Mouse (Mus musculus) forebrain, embryonic 15.5 days (tissue): Measurements from ENCODE around the gene Terb1. TPM values are rescaled to one million over a fixed set of nuclear protein-coding genes. Genes with fewer than 3 reads are reported as not detected.
A peak's percentile ranks its signal among the peaks of the same experiment; 100 is the strongest.

Source experiments
- ATAC-seq: fragments of 200-750 bp; cut with Nextera tagmentation; replicated peaks from 2 replicates; pipeline ENCODE4 v1.8.0; 2017; ENCODE audit warnings: mild to moderate bottlenecking, moderate TSS enrichment, moderate library complexity
- H3K27ac ChIP-seq: fragments of 300-500 bp; sonication (generic); replicated peaks from 2 replicates; pipeline ENCODE4 v1.5.1; 2015; ENCODE audit warnings: mild to moderate bottlenecking, inconsistent platforms
- H3K27me3 ChIP-seq: fragments of 300-500 bp; sonication (generic); 2 replicates; pipeline ENCODE4 v1.6.1; 2015; ENCODE audit warnings: inconsistent platforms
- H3K36me3 ChIP-seq: fragments of 300-500 bp; sonication (generic); 2 replicates; pipeline ENCODE4 v1.6.1; 2015; ENCODE audit warnings: mild to moderate bottlenecking, inconsistent platforms
- H3K4me1 ChIP-seq: fragments of 300-500 bp; sonication (generic); 2 replicates; pipeline ENCODE4 v1.6.1; 2015; ENCODE audit warnings: inconsistent platforms
- H3K4me2 ChIP-seq: fragments of 300-500 bp; sonication (generic); replicated peaks from 2 replicates; pipeline ENCODE4 v1.6.1; 2015; ENCODE audit warnings: mild to moderate bottlenecking, inconsistent platforms
- H3K4me3 ChIP-seq: fragments of 300-500 bp; sonication (generic); 2 replicates; pipeline ENCODE4 v1.5.1; 2015; ENCODE audit warnings: mild to moderate bottlenecking, inconsistent platforms
- H3K9ac ChIP-seq: fragments of 300-500 bp; sonication (generic); replicated peaks from 2 replicates; pipeline ENCODE4 v1.6.1; 2015; ENCODE audit warnings: mild to moderate bottlenecking, inconsistent platforms
- H3K9me3 ChIP-seq: fragments of 300-500 bp; sonication (generic); 2 replicates; pipeline ENCODE4 v1.6.1; 2016; ENCODE audit warnings: inconsistent platforms
- WGBS: fragments of 180-500 bp; shearing (Covaris S2); methylation state at CpG from one replicate; pipeline ENCODE4 v1.1.7; 2015; ENCODE audit warnings: mixed read lengths; 5-methylcytosine and 5-hydroxymethylcytosine counted together
- polyA plus RNA-seq: library from polyadenylated mRNA; unstranded; fragments of >200 nt; fragmentation: Nextera tagmentation; extraction: Ambion mirVana; gene quantifications from 2 replicates; pipeline ENCODE4 v1.2.1, GENCODE M21; 2015

The Terb1 gene
- polyA plus RNA-seq, 1 experiment from 2014 or later = 0.19 TPM

- peaks cover 78% of the 10 kb centered on the region for H3K36me3 ChIP-seq
- no peak for ATAC-seq
- WGBS = 97% methylated on average over 5 of the region's 5 CpGs
These were observed 76.4 kb downstream of the Terb1 start for GRCm38 (mm10) chr8:104433191-104433842.

GRCm38 (mm10) chr8:104432656-104433055, 77.1 kb downstream of the Terb1 start:
- H3K9me3 ChIP-seq = no peaks in the 10 kb centered on the region

More at GRCm38 (mm10) chr8:104433191-104433842, 76.4 kb downstream of the Terb1 start:
- Histone ChIP-seq H3K27me3 (no peaks in the 10 kb centered on the region), H3K9ac (no peak overlapping the region), H3K4me3 (no peak overlapping the region), H3K9me3 (no peaks in the 10 kb centered on the region), H3K27ac (no peak overlapping the region), H3K4me2 (no peak overlapping the region), H3K4me1 (peaks cover 27% of the 10 kb centered on the region)

GRCm38 (mm10) chr8:104430230-104430629, 79.5 kb downstream of the Terb1 start:
- H3K27ac ChIP-seq = no peak overlapping the region
- H3K4me1 ChIP-seq = peaks cover 9% of the 10 kb centered on the region
- 89% methylated on average over 7 of the region's 7 CpGs for WGBS
- H3K4me3 ChIP-seq = no peak overlapping the region
- H3K9ac ChIP-seq = no peak overlapping the region
- peaks cover 91% of the 10 kb centered on the region for H3K36me3 ChIP-seq
- H3K4me2 ChIP-seq = no peak overlapping the region
- ATAC-seq = no peak
- H3K27me3 ChIP-seq = no peaks in the 10 kb centered on the region
- H3K9me3 ChIP-seq = no peaks in the 10 kb centered on the region

More at GRCm38 (mm10) chr8:104432656-104433055, 77.1 kb downstream of the Terb1 start:
- Histone ChIP-seq H3K9ac (no peak overlapping the region), H3K4me2 (no peak overlapping the region), H3K4me1 (peaks cover 27% of the 10 kb centered on the region), H3K4me3 (no peak overlapping the region), H3K36me3 (peaks cover 81% of the 10 kb centered on the region), H3K27ac (no peak overlapping the region), H3K27me3 (no peaks in the 10 kb centered on the region)
- WGBS = 96% methylated on average over 6 of the region's 6 CpGs
- no peak for ATAC-seq

- no peak overlapping the region for H3K4me3 ChIP-seq
- no peaks in the 10 kb centered on the region for H3K4me1 ChIP-seq
- H3K36me3 ChIP-seq = peaks cover 94% of the 10 kb centered on the region
- H3K9me3 ChIP-seq = no peaks in the 10 kb centered on the region
- H3K27me3 ChIP-seq = no peaks in the 10 kb centered on the region
- WGBS = 91% methylated on average over 13 of the region's 13 CpGs
- H3K9ac ChIP-seq = no peak overlapping the region
- H3K4me2 ChIP-seq = no peak overlapping the region
- H3K27ac ChIP-seq = no peak overlapping the region
- ATAC-seq = no peak
These were observed 82.0 kb downstream of the Terb1 start for GRCm38 (mm10) chr8:104427703-104428102.

GRCm38 (mm10) chr8:104422313-104422712, 87.4 kb downstream of the Terb1 start:
- 90% methylated on average over 6 of the region's 6 CpGs for whole genome bisulfite sequencing
- Histone ChIP-seq H3K4me3 (no peak overlapping the region), H3K9ac (no peak overlapping the region), H3K27ac (no peak overlapping the region), H3K27me3 (no peaks in the 10 kb centered on the region), H3K4me2 (no peak overlapping the region), H3K4me1 (no peaks in the 10 kb centered on the region), H3K9me3 (no peaks in the 10 kb centered on the region), H3K36me3 (peaks cover 92% of the 10 kb centered on the region)
- no peak for ATAC-seq

GRCm38 (mm10) chr8:104416022-104416421, 93.7 kb downstream of the Terb1 start:
- 86% methylated on average over 6 of the region's 6 CpGs for WGBS
- Histone ChIP-seq H3K27ac (no peak overlapping the region), H3K9ac (no peak overlapping the region), H3K27me3 (no peaks in the 10 kb centered on the region), H3K36me3 (peaks cover 41% of the 10 kb centered on the region), H3K9me3 (no peaks in the 10 kb centered on the region), H3K4me1 (no peaks in the 10 kb centered on the region), H3K4me2 (no peak overlapping the region), H3K4me3 (no peak overlapping the region)
- no peak for ATAC-seq

- Histone ChIP-seq H3K4me2 (no peak overlapping the region), H3K36me3 (peaks cover 23% of the 10 kb centered on the region), H3K27ac (no peak overlapping the region), H3K4me3 (no peak overlapping the region), H3K9ac (no peak overlapping the region), H3K27me3 (no peaks in the 10 kb centered on the region), H3K9me3 (no peaks in the 10 kb centered on the region), H3K4me1 (no peaks in the 10 kb centered on the region)
- 62% methylated on average over 3 of the region's 3 CpGs for WGBS
- ATAC-seq = no peak; the same call in 1 of the 2 replicates
These were observed 95.5 kb downstream of the Terb1 start for GRCm38 (mm10) chr8:104414204-104414603.

- no peak overlapping the region for H3K9ac ChIP-seq
- peak; percentile 27; the same call in 1 of the 2 replicates for ATAC-seq
- peaks cover 18% of the 10 kb centered on the region for H3K36me3 ChIP-seq
- no peaks in the 10 kb centered on the region for H3K4me1 ChIP-seq
- H3K27ac ChIP-seq = no peak overlapping the region
- H3K27me3 ChIP-seq = no peaks in the 10 kb centered on the region
- H3K4me2 ChIP-seq = no peak overlapping the region
- H3K9me3 ChIP-seq = no peaks in the 10 kb centered on the region
- H3K4me3 ChIP-seq = no peak overlapping the region
- WGBS = 83% methylated on average over 4 of the region's 4 CpGs
These were observed 95.9 kb downstream of the Terb1 start for GRCm38 (mm10) chr8:104413770-104414169.

GRCm38 (mm10) chr8:104412805-104413532, 96.7 kb downstream of the Terb1 start:
- H3K4me3 ChIP-seq = no peak overlapping the region
- no peak overlapping the region for H3K27ac ChIP-seq
- no peak overlapping the region for H3K4me2 ChIP-seq
- no peak for ATAC-seq
- H3K27me3 ChIP-seq = no peaks in the 10 kb centered on the region
- peaks cover 12% of the 10 kb centered on the region for H3K36me3 ChIP-seq
- H3K9me3 ChIP-seq = no peaks in the 10 kb centered on the region
- H3K4me1 ChIP-seq = no peaks in the 10 kb centered on the region
- no peak overlapping the region for H3K9ac ChIP-seq
- WGBS = 76% methylated on average over 7 of the region's 7 CpGs

- no peak for ATAC-seq
- Histone ChIP-seq H3K36me3 (peaks cover 2% of the 10 kb centered on the region), H3K9me3 (no peaks in the 10 kb centered on the region), H3K9ac (no peak overlapping the region), H3K4me1 (no peaks in the 10 kb centered on the region), H3K27ac (no peak overlapping the region), H3K4me2 (no peak overlapping the region), H3K4me3 (no peak overlapping the region), H3K27me3 (no peaks in the 10 kb centered on the region)
- WGBS = 89% methylated on average over 3 of the region's 3 CpGs
These were observed 97.7 kb downstream of the Terb1 start for GRCm38 (mm10) chr8:104411972-104412371.

- Histone ChIP-seq H3K4me3 (no peak overlapping the region), H3K27me3 (no peaks in the 10 kb centered on the region), H3K36me3 (0 out of 2 replicates have a peak, but pooled peaks cover 2% of the 10 kb centered on the region), H3K4me2 (no peak overlapping the region), H3K4me1 (no peaks in the 10 kb centered on the region), H3K9ac (no peak overlapping the region), H3K9me3 (no peaks in the 10 kb centered on the region), H3K27ac (no peak overlapping the region)
- 87% methylated on average over 3 of the region's 3 CpGs for WGBS
- ATAC-seq = no peak
These were observed 98.2 kb downstream of the Terb1 start for GRCm38 (mm10) chr8:104411468-104411867.

- no peaks in the 10 kb centered on the region for H3K4me1 ChIP-seq
- H3K27ac ChIP-seq = no peak overlapping the region
- ATAC-seq = no peak
- no peaks in the 10 kb centered on the region for H3K9me3 ChIP-seq
- H3K36me3 ChIP-seq = no peaks in the 10 kb centered on the region
- H3K4me3 ChIP-seq = no peak overlapping the region
- 28% methylated on average over 7 of the region's 7 CpGs for WGBS
- H3K27me3 ChIP-seq = no peaks in the 10 kb centered on the region
- H3K4me2 ChIP-seq = no peak overlapping the region
- no peak overlapping the region for H3K9ac ChIP-seq
These were observed 99.0 kb downstream of the Terb1 start for GRCm38 (mm10) chr8:104410628-104411273.
